Mouse (Mus musculus): Measurements from ENCODE around the gene Asic2.

DNA sequence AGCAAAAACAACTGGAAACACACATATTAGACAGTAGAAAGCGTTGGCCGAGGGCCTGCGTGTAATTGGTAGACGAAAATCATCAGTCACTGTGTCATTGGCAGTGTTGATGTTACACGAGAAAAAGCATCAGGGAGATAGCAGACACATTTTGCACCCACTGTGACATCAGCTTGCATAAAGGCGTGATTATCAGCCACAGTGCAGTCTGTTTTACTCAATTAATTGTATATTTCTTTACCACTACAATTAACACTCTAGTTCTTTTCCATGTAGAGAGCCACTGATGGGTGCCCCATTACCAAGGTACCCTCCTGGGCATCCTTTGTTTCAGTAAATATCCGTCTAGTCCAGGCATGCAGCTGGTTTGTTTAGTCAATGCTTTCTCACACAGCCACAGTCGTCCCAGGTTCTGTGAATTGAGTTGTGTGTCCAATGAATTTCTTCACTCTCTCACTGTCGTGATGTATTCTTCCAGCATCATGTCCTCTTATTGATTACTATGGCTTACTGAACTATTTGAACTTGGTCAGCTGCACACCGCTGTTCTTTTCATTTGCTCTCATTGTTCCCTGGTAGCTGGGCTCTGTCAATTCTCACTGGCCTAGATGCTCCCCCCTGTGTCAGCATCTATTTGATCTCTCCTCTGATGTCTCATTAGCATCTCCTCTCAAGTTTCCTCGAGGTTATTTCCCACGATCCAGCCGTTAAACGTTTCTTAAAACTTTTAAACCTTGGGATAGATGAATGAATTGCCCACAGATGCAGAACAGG lies 466.6 kb downstream of the Asic2 start:
- no peak for TF ChIP-seq GATA1 (IDR thresholded peaks at IDR 0.05; ENCODE audit: low read length)
- TF ChIP-seq TAL1 (IDR thresholded peaks at IDR 0.05; ENCODE audit: low read length), result no peak
